ENCODE assay signal across 8 mouse cellular contexts in the genomic region with DNA sequence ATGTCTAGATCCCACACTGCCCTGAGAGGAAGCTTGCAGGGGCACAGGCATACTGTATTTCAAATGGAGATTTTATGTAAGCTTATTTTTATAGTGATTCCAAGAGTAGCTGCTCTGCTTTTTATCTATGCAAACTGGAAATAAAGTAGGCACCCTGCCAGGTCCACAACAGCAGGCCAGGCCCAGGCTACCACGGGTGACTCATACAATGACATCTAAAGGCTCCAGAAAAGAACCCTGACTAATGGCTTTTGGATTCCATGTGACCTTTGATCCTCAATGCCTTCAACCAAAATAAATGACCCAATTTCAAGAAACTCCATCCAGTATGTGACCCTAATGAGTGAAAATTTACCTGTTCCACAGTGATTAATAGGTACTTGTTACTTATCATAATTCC.
DNase-seq lines count a peak whose midpoint lies in the region; ATAC-seq and TF ChIP-seq lines count a peak whose summit lies in the region.

No protein-coding gene starts in this region.

- WGBS in midbrain, embryonic 11.5 days: 6% methylated on average over 1 of the region's 1 CpGs
- 7% methylated on average over 1 of the region's 1 CpGs for WGBS in midbrain, postnatal 0 days
- whole genome bisulfite sequencing in heart, embryonic 14.5 days: 0% methylated on average over 1 of the region's 1 CpGs
- 0% methylated on average over 1 of the region's 1 CpGs for WGBS in forebrain, embryonic 15.5 days

- DNase-seq in midbrain, embryonic 11.5 days (ENCODE audit: low spot score, missing footprints): no peak
- DNase-seq in midbrain, postnatal 0 days (ENCODE audit: low spot score): no peak
- DNase-seq in adrenal gland, postnatal 36 days: peak; percentile 79 to 87
- no peak for DNase-seq in thymus, postnatal 0 days (ENCODE audit: low spot score)
- no peak for DNase-seq in spleen, postnatal 14 days (ENCODE audit: low spot score in 2 of 2)

- no peak overlapping the region for H3K9ac ChIP-seq in midbrain, embryonic 11.5 days (ENCODE audit: low read length)
- H3K9ac ChIP-seq in midbrain, postnatal 0 days (replicated peaks; ENCODE audit: low read length, poor library complexity, severe bottlenecking): no peak overlapping the region
- no peak overlapping the region for H3K9ac ChIP-seq in heart, embryonic 14.5 days (ENCODE audit: low read length)
- H3K9ac ChIP-seq in forebrain, embryonic 15.5 days (replicated peaks): no peak overlapping the region

- H3K4me1 ChIP-seq in midbrain, embryonic 11.5 days (ENCODE audit: control insufficient read depth, insufficient read depth, low read length): peaks cover 17% of the 10 kb centered on the region
- no peaks in the 10 kb centered on the region; the same call in 1 of the 2 replicates for H3K4me1 ChIP-seq in midbrain, postnatal 0 days (ENCODE audit: insufficient read depth, low read length)
- peaks cover 14 to 60% of the 10 kb centered on the region in 2 experiments for H3K4me1 ChIP-seq in heart, embryonic 14.5 days (ENCODE audit: control insufficient read depth in 2 of 2, insufficient read depth in 2 of 2, low read length in 2 of 2)
- peaks cover 33% of the 10 kb centered on the region for H3K4me1 ChIP-seq in forebrain, embryonic 15.5 days

- H3K4me3 ChIP-seq in midbrain, embryonic 11.5 days (ENCODE audit: low read depth, low read length): no peak overlapping the region
- H3K4me3 ChIP-seq in midbrain, postnatal 0 days (ENCODE audit: low read depth, low read length): no peak overlapping the region
- H3K4me3 ChIP-seq in heart, embryonic 14.5 days (ENCODE audit: control insufficient read depth in 1 of 2, insufficient read depth in 1 of 2, low read depth in 1 of 2, low read length in 2 of 2): no peak overlapping the region
- H3K4me3 ChIP-seq in forebrain, embryonic 15.5 days: no peak overlapping the region

- no peaks in the 10 kb centered on the region for H3K36me3 ChIP-seq in midbrain, embryonic 11.5 days (ENCODE audit: control insufficient read depth, insufficient read depth, low read length)
- H3K36me3 ChIP-seq in midbrain, postnatal 0 days (ENCODE audit: insufficient read depth, low read length): no peaks in the 10 kb centered on the region
- H3K36me3 ChIP-seq in heart, embryonic 14.5 days (ENCODE audit: control insufficient read depth, insufficient read depth, low read length): 0 out of 2 replicates have a peak, but pooled peaks cover 2% of the 10 kb centered on the region
- no peaks in the 10 kb centered on the region for H3K36me3 ChIP-seq in forebrain, embryonic 15.5 days

- H3K4me2 ChIP-seq in midbrain, embryonic 11.5 days: no peak overlapping the region
- no peak overlapping the region for H3K4me2 ChIP-seq in midbrain, postnatal 0 days (ENCODE audit: low read depth, low read length, poor library complexity, severe bottlenecking)
- H3K4me2 ChIP-seq in heart, embryonic 14.5 days (ENCODE audit: low read length): peak overlapping the region; percentile 12; the same call in 1 of the 2 replicates
- H3K4me2 ChIP-seq in forebrain, embryonic 15.5 days (replicated peaks): no peak overlapping the region

- no peaks in the 10 kb centered on the region for H3K9me3 ChIP-seq in midbrain, embryonic 11.5 days (ENCODE audit: control insufficient read depth, low read length)
- H3K9me3 ChIP-seq in midbrain, postnatal 0 days (ENCODE audit: low read length): no peaks in the 10 kb centered on the region
- no peaks in the 10 kb centered on the region for H3K9me3 ChIP-seq in heart, embryonic 14.5 days (ENCODE audit: control insufficient read depth, low read length)
- no peaks in the 10 kb centered on the region for H3K9me3 ChIP-seq in forebrain, embryonic 15.5 days

- no peak overlapping the region for H3K27ac ChIP-seq in midbrain, embryonic 11.5 days (ENCODE audit: low read depth, low read length)
- no peak overlapping the region for H3K27ac ChIP-seq in midbrain, postnatal 0 days (ENCODE audit: low read depth, low read length)
- H3K27ac ChIP-seq in heart, embryonic 14.5 days (replicated peaks in 1 of 2; ENCODE audit: control insufficient read depth in 1 of 2, insufficient read depth in 1 of 2, low read depth in 2 of 2, low read length in 2 of 2): peak overlapping the region; percentile 25 to 55; a peak in 3 of 4 replicates
- no peak overlapping the region for H3K27ac ChIP-seq in forebrain, embryonic 15.5 days (replicated peaks)

- H3K27me3 ChIP-seq in midbrain, embryonic 11.5 days (ENCODE audit: control insufficient read depth, insufficient read depth, low read length): no peaks in the 10 kb centered on the region
- no peaks in the 10 kb centered on the region for H3K27me3 ChIP-seq in midbrain, postnatal 0 days (ENCODE audit: insufficient read depth, low read length)
- no peaks in the 10 kb centered on the region for H3K27me3 ChIP-seq in heart, embryonic 14.5 days (ENCODE audit: control insufficient read depth, insufficient read depth, low read length)
- H3K27me3 ChIP-seq in forebrain, embryonic 15.5 days: no peaks in the 10 kb centered on the region

- peak; percentile 61; the same call in 1 of the 2 replicates for ATAC-seq in midbrain, embryonic 11.5 days (ENCODE audit: low FRiP score)
- no peak for ATAC-seq in midbrain, postnatal 0 days (ENCODE audit: low FRiP score)
- peak; percentile 81 for ATAC-seq in heart, embryonic 14.5 days (ENCODE audit: insufficient number of reproducible peaks, insufficient read depth, low FRiP score, low read depth)
- ATAC-seq in megakaryocyte-erythroid progenitor cell, adult 5-6 weeks (replicated peaks; ENCODE audit: low FRiP score, low TSS enrichment, poor library complexity, severe bottlenecking): peak; percentile 48; the same call in 1 of the 2 replicates
- no peak for ATAC-seq in forebrain, embryonic 15.5 days (replicated peaks)

- TF ChIP-seq CTCF in midbrain, postnatal 0 days (IDR thresholded peaks at IDR 0.05): no peak

Comparison
In these comparisons a context has a peak if more than half of its experiments do, and no peak if none do; other contexts are left out.
1. ATAC-seq: peak in midbrain, embryonic 11.5 days (single experiment), heart, embryonic 14.5 days (single experiment) and megakaryocyte-erythroid progenitor cell, adult 5-6 weeks (single experiment); none in midbrain, postnatal 0 days (single experiment) and forebrain, embryonic 15.5 days (single experiment).
2. DNase-seq: peak in adrenal gland, postnatal 36 days (2 of 2); none in midbrain, embryonic 11.5 days (single experiment), midbrain, postnatal 0 days (single experiment), thymus, postnatal 0 days (single experiment) and spleen, postnatal 14 days (0 of 2).
3. H3K27ac ChIP-seq: peak in heart, embryonic 14.5 days (2 of 2); none in midbrain, embryonic 11.5 days (single experiment), midbrain, postnatal 0 days (single experiment) and forebrain, embryonic 15.5 days (single experiment).